Mouse (Mus musculus): ENCODE measurements around the gene Tubg2.

- TF ChIP-seq POLR2A (IDR thresholded peaks at IDR 0.05; ENCODE audit: low read depth, low read length) (no peak), CTCF (IDR thresholded peaks at IDR 0.05; ENCODE audit: extremely low read depth, insufficient read length, insufficient replicate concordance, low read depth, low read length) (no peak)
Measured at GRCm38 (mm10) chr11:101168301-101168980, 12.7 kb downstream of the Tubg2 start.
